Mouse (Mus musculus) embryonic facial prominence, embryonic 10.5 days (tissue): Measurements from ENCODE around the gene Dtx4. TPM values are rescaled to one million over a fixed set of nuclear protein-coding genes. Genes with fewer than 3 reads are reported as not detected.

ENCODE experiments used
- DNase-seq: peaks from one replicate; pipeline ENCODE4 v3.0.0-alpha.2; 2017; ENCODE audit warnings: low spot score
- H3K27ac ChIP-seq: fragments of 300-500 bp; sonication (generic); replicated peaks from 2 replicates; pipeline ENCODE4 v1.5.1; 2016; ENCODE audit warnings: mild to moderate bottlenecking
- H3K27me3 ChIP-seq: fragments of 300-500 bp; sonication (generic); replicated peaks from 2 replicates; pipeline ENCODE4 v1.6.1; 2016; ENCODE audit warnings: low read depth, mild to moderate bottlenecking; ENCODE audit not compliant: poor library complexity, severe bottlenecking
- H3K36me3 ChIP-seq: fragments of 300-500 bp; sonication (generic); replicated peaks from 2 replicates; pipeline ENCODE4 v1.6.1; 2016; ENCODE audit warnings: mild to moderate bottlenecking, moderate library complexity
- H3K4me1 ChIP-seq: fragments of 300-500 bp; sonication (generic); 2 replicates; pipeline ENCODE4 v1.6.1; 2016
- H3K4me3 ChIP-seq: fragments of 300-500 bp; sonication (generic); 2 replicates; pipeline ENCODE4 v1.5.1; 2016; ENCODE audit warnings: mild to moderate bottlenecking, moderate library complexity
- H3K9me3 ChIP-seq: fragments of 300-500 bp; sonication (generic); 2 replicates; pipeline ENCODE4 v1.6.1; 2016; ENCODE audit warnings: mild to moderate bottlenecking
- WGBS: fragments of 180-500 bp; shearing (Covaris S2); methylation state at CpG from one replicate; pipeline ENCODE4 v1.1.7; 2016; 5-methylcytosine and 5-hydroxymethylcytosine counted together
- polyA plus RNA-seq: library from polyadenylated mRNA; unstranded; fragments of >200 nt; fragmentation: Nextera tagmentation; extraction: Ambion mirVana; gene quantifications from 2 replicates; pipeline ENCODE4 v1.2.1, GENCODE M21; 2016

Gene Dtx4
- polyA plus RNA-seq, 1 experiment from 2014 or later = 12.1 TPM

DNA sequence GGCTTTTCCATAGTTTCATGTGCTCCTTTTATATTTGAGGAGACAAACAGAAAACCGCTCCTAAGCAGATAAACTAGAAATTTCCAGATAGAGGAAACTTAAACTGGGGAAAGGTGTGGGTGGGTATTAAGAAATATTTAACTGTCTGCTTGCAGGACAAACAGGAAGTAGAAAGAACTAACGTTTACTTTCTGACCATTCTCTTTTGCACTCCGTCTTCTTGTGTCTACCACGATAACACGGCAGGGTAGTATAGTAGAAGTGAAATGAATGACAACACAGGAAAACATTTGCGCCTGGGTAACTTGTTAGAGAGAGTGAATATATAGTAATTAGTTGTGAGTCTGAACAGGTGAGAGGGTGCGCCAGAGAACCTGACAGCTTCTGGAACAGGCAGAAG, 1.5 kb upstream of the Dtx4 start:
- 89% methylated on average over 7 of the region's 7 CpGs for WGBS
- H3K4me3 ChIP-seq = no peak overlapping the region
- no peaks in the 10 kb centered on the region for H3K9me3 ChIP-seq
- no peak overlapping the region for H3K27ac ChIP-seq
- H3K4me1 ChIP-seq = peaks cover 24% of the 10 kb centered on the region
- H3K36me3 ChIP-seq = peaks cover 7% of the 10 kb centered on the region; the same call in 1 of the 2 replicates
- no peak for DNase-seq
- H3K27me3 ChIP-seq = peaks cover 13% of the 10 kb centered on the region

DNA sequence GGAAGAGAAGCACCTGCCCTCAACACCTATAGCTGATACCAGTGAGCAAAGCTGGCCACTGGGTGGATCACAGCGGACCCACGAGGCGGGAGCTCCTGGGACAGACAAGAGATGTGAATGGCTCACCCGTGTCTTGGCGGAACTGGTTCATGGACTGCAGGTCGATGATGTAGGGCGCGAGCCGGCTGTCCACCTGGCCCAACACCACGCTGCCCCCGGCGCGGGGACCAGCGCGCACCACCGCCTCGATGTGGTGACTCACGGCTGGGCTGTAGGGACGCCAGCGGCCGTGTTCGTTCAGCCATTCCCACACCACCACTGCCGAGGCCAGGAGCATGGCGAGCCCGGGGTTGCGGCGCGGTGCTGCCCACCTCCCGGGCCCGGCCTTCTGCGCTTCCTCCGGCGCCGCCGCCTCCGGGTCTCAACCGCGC, 358 bp downstream of the Dtx4 start:
- H3K4me3 ChIP-seq = peak overlapping the region; percentile 79
- H3K4me1 ChIP-seq = peaks cover 29% of the 10 kb centered on the region
- peaks cover 13% of the 10 kb centered on the region for H3K27me3 ChIP-seq
- peak; percentile 73 for DNase-seq
- no peaks in the 10 kb centered on the region for H3K9me3 ChIP-seq
- WGBS = under 1% methylated on average over 38 of the region's 38 CpGs
- peaks cover 18% of the 10 kb centered on the region; the same call in 1 of the 2 replicates for H3K36me3 ChIP-seq
- H3K27ac ChIP-seq = peak overlapping the region; percentile 93

DNA sequence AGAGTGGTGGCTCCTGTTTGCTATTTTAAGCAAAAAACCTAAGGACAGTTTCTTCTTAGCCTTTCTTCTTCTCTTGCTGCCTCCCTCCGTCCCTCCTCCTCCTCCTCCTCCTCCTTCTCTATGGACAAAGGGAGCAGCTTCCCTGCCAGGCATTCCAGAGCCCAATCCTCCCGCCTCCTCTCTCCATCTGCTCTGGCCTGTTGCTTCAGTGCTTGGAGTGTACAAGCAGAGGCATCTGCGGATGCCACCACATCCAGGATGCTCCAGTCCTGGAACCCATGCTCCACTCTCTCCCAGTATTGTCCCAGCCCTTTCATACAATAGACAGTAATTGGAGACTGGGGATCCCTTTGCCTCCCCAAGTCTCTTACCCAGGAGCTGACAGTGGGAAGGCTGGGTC, 1.1 kb downstream of the Dtx4 start:
- peak; percentile 57 for DNase-seq
- peaks cover 13% of the 10 kb centered on the region for H3K27me3 ChIP-seq
- H3K9me3 ChIP-seq = no peaks in the 10 kb centered on the region
- H3K27ac ChIP-seq = peak overlapping the region; percentile 93
- 4% methylated on average over 3 of the region's 3 CpGs for WGBS
- H3K4me1 ChIP-seq = peaks cover 33% of the 10 kb centered on the region
- H3K4me3 ChIP-seq = peak overlapping the region; percentile 79
- peaks cover 18% of the 10 kb centered on the region; the same call in 1 of the 2 replicates for H3K36me3 ChIP-seq

DNA sequence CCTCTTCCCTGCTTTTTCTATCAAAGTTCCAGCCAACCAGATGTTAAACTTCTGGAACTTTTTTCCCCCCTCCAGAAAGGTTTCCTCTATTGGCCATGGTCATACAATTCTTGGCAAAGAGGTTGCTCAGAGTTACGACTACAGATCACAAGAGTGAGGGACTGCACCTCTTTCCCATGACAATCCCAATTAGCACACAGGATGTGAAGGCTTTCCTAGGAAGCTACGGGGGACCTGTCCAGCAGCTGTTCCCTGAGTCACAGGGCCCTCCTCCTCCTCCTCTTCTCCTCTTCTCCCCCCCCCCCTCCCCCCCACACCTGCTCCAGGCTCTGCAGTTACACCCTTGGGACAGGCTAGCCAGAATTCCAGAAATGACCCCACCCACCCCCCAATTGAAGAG, 1.8 kb downstream of the Dtx4 start:
- H3K27me3 ChIP-seq = peaks cover 13% of the 10 kb centered on the region
- peak overlapping the region; percentile 79 for H3K4me3 ChIP-seq
- 18% methylated on average over 2 of the region's 2 CpGs for WGBS
- peak overlapping the region; percentile 93 for H3K27ac ChIP-seq
- no peaks in the 10 kb centered on the region for H3K9me3 ChIP-seq
- H3K4me1 ChIP-seq = peaks cover 37% of the 10 kb centered on the region
- peaks cover 18% of the 10 kb centered on the region; the same call in 1 of the 2 replicates for H3K36me3 ChIP-seq
- no peak for DNase-seq

DNA sequence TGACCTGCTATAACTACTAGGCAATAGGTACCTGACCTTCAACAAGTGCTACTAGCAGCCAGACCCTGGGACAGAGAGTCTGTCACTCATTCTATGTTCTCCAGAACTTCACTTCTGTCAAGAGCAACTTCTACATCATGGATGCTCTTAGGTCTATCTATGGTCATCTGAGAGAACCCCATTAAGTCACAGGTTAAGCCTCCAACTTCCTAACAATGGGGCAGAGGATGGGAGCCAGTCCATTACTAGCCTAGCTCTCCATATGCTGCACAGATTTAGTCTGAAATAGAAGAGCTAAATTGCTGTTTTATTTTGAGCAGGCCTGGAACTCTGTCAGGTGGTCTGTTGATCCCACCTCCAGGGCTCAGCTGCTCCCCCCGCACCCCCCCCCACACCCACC, 2.3 kb downstream of the Dtx4 start:
- Histone ChIP-seq H3K4me1 (peaks cover 41% of the 10 kb centered on the region), H3K27ac (peak overlapping the region; percentile 93; the same call in 1 of the 2 replicates), H3K36me3 (peaks cover 18% of the 10 kb centered on the region; the same call in 1 of the 2 replicates), H3K9me3 (no peaks in the 10 kb centered on the region), H3K27me3 (peaks cover 13% of the 10 kb centered on the region), H3K4me3 (peak overlapping the region; percentile 79)
- no peak for DNase-seq
- WGBS = 96% methylated on average over 1 of the region's 1 CpGs

DNA sequence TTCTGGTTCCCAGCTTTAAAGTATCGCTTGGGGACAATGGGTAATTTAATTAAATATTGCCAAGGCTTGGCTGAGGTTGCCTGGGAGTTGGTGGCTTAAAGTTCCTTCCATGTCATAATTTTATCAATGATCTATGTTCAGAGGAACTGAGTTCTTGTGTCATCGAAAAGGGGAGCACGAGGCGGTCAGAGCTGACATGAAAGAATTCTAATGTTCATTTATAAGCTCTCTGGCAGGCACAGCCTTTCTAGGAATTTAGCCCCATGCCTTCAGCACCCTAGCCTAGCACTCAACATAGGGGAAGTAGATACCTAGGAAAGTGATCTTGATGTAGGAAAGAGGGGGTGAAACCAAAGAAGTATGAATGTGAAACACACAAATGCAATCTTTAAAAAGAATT, 2.9 kb downstream of the Dtx4 start:
- peaks cover 13% of the 10 kb centered on the region for H3K27me3 ChIP-seq
- peaks cover 46% of the 10 kb centered on the region for H3K4me1 ChIP-seq
- no peaks in the 10 kb centered on the region for H3K9me3 ChIP-seq
- 91% methylated on average over 4 of the region's 4 CpGs for WGBS
- DNase-seq = no peak
- no peak overlapping the region for H3K27ac ChIP-seq
- H3K4me3 ChIP-seq = peak overlapping the region; percentile 79
- H3K36me3 ChIP-seq = peaks cover 18% of the 10 kb centered on the region; the same call in 1 of the 2 replicates

DNA sequence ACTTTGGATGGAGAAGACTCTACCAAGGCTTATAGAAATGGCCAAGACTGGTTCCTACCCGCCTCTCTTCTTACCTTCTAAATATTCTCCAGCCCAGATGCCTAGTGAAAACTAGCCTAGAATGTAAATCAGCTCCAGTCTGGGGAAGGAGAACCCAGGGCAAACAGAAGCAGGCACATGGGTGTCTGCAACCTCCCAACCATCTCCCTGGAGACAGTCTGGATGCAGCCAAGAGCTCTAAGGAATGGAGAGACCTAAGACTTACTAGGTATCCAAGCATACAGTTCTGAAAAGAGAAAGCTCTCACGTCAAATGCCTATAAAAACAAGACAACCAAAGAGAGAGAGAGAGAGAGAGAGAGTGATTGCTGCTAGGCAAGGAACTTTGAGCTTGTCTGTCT, 3.3 kb downstream of the Dtx4 start:
- 83% methylated on average over 2 of the region's 2 CpGs for whole genome bisulfite sequencing
- peaks cover 46% of the 10 kb centered on the region for H3K4me1 ChIP-seq
- peaks cover 13% of the 10 kb centered on the region for H3K27me3 ChIP-seq
- peaks cover 18% of the 10 kb centered on the region; the same call in 1 of the 2 replicates for H3K36me3 ChIP-seq
- peak overlapping the region; percentile 21; the same call in 1 of the 2 replicates for H3K4me3 ChIP-seq
- no peaks in the 10 kb centered on the region for H3K9me3 ChIP-seq
- no peak for DNase-seq
- no peak overlapping the region for H3K27ac ChIP-seq

DNA sequence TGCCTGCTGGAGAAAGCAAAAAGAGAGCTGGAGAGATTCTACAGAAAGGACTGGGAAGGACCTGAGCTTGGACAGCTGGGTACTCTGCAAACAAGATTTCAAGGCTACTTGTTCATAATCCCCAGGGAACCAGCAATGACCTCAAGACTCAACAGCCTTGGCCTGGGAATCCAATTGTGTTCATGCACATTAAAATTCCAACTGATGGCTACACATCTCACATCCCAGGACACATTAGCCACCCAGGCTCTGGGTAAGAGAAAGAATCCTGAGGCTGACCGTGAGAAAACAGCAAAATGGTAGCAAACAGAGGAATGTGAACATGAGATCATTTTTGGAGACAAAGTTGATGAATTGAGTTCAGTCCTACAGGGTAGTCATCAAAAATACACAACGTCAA, 5.0 kb downstream of the Dtx4 start:
- no peaks in the 10 kb centered on the region for H3K9me3 ChIP-seq

DNA sequence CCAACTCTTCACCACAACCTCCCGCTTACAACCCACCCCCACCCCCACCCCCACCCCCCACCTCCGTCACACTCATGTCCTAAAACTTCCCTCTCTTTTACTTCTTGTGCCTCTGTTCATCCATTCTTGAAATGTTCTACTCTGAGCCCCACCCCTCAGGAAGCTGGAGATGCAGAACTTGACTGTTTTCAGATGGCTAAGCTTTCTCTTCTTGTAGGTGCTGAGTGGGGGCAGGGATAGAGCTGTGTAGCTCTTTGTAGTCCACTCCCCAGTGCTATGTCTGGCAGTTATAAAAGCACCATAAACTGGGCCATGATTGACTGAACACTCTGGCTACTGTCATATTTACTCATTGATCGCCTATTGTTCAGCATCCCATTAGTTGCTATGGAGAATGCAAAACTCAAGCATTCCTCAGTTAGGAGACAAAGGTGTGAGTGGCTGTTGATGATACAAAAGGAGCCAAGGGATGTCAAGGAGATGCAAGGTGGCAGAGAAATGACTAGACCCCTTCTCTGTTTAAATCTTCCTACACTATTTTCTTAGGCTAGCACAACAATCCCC, 6.2 kb downstream of the Dtx4 start:
- H3K27me3 ChIP-seq = peaks cover 6% of the 10 kb centered on the region
- peak overlapping the region; percentile 30; the same call in 1 of the 2 replicates for H3K27ac ChIP-seq
- H3K4me3 ChIP-seq = no peak overlapping the region; the same call in 1 of the 2 replicates
- whole genome bisulfite sequencing = 59% methylated on average over 3 of the region's 3 CpGs
- DNase-seq = no peak
- H3K9me3 ChIP-seq = no peaks in the 10 kb centered on the region
- H3K4me1 ChIP-seq = peaks cover 48% of the 10 kb centered on the region
- H3K36me3 ChIP-seq = peaks cover 44% of the 10 kb centered on the region

More for the DNA sequence above, 5.0 kb downstream of the Dtx4 start:
- peaks cover 33% of the 10 kb centered on the region for H3K36me3 ChIP-seq
- H3K27me3 ChIP-seq = peaks cover 13% of the 10 kb centered on the region
- no peak for DNase-seq
- 90% methylated on average over 2 of the region's 2 CpGs for WGBS
- H3K4me1 ChIP-seq = peaks cover 54% of the 10 kb centered on the region
- H3K27ac ChIP-seq = no peak overlapping the region
- no peak overlapping the region for H3K4me3 ChIP-seq

DNA sequence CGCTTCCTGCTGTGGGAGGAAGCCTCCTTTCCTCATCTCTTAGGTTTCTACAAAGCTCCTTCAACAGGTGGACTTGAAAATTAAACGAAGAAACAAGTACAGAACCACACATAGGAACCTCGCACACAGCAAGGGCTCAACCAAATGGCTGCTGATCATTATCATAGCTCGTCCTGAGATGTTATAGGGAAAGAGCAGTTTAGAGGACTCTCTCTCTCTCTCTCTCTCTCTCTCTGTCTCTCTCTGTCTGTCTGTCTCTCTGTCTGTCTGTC, 7.1 kb downstream of the Dtx4 start:
- no peak for DNase-seq
- peak overlapping the region; percentile 41; the same call in 1 of the 2 replicates for H3K27ac ChIP-seq
- peaks cover 45% of the 10 kb centered on the region for H3K4me1 ChIP-seq
- 30% methylated on average over 4 of the region's 4 CpGs for WGBS
- no peaks in the 10 kb centered on the region for H3K9me3 ChIP-seq
- 0 out of 2 replicates have a peak, but pooled peaks cover 3% of the 10 kb centered on the region for H3K27me3 ChIP-seq
- no peak overlapping the region for H3K4me3 ChIP-seq
- peaks cover 46% of the 10 kb centered on the region for H3K36me3 ChIP-seq

DNA sequence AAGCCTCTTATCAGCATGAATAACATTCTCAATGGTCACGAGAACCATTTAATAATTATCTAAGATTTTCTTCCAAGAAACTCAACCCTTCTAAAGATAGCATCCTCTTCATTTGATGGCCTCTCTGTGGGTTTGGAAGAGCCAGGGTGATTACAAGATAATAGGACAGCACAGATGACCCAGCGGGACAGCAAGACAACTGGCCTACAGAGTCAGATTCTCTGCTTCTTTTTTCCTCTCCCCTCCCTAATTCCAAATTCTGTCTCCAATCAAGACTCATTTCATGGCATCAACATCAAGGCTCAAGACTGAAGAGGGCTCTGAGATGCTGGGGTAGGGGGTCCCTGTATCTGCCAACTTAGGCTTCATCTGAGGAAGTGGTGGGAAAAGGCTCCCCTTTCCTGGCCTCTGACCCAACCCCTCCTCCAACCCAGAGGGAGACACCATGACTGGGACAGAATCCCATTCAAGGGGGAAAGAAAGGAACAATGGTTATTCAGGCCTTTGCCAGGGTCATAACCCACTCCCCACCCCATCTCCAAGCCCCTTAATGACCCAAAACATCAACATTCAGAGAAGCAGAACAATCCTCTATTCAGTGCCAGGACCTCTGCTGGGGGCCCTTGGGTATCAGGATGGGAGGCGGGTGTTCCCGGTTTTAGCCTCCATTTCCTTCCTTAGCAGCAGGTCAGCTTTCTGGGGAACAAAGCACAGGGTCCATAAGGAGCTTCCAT, 7.6 kb downstream of the Dtx4 start:
- H3K4me3 ChIP-seq = no peak overlapping the region

DNA sequence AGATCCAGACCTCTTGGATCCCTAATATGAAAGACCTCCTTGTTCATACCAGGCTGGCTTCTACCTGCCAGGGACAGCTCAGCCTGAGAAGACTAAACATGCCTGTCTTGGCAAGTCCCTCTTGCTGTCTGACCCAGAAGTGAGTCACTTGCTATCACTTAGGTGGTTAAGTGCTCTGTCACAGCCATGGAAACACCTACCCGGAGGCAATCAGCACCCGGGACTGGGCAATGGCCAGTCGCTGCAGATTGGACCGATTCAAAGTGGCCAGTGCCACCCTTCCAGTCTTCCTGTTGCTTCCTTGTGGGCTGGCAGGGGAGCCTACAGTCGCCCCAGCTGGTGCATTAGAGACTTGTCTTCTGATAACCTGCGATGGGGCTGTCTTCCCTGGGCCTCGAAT, 9.6 kb downstream of the Dtx4 start:
- no peaks in the 10 kb centered on the region for H3K9me3 ChIP-seq
- no peaks in the 10 kb centered on the region for H3K27me3 ChIP-seq
- peaks cover 32% of the 10 kb centered on the region for H3K36me3 ChIP-seq
- H3K27ac ChIP-seq = peak overlapping the region; percentile 40; the same call in 1 of the 2 replicates
- 93% methylated on average over 7 of the region's 7 CpGs for WGBS
- no peak for DNase-seq
- H3K4me3 ChIP-seq = no peak overlapping the region
- peaks cover 57% of the 10 kb centered on the region for H3K4me1 ChIP-seq

More for the DNA sequence above, 7.6 kb downstream of the Dtx4 start:
- 30% methylated on average over 4 of the region's 4 CpGs for WGBS
- Histone ChIP-seq H3K4me1 (peaks cover 45% of the 10 kb centered on the region), H3K27me3 (no peaks in the 10 kb centered on the region), H3K36me3 (peaks cover 46% of the 10 kb centered on the region), H3K27ac (peak overlapping the region; percentile 41; the same call in 1 of the 2 replicates), H3K9me3 (no peaks in the 10 kb centered on the region)
- peak; percentile 35 for DNase-seq
